Mouse (Mus musculus): Measurements from ENCODE around the gene Cbln4.

The Cbln4 gene

GRCm38 (mm10) chr2:172043235-172043610 is at the start of gene Cbln4:
TSS of gene Cbln4 (minus strand) at chr2:172043466.
- in situ Hi-C loops (cut with MseI, MboI), result no loop called here

- in situ Hi-C loops (cut with MseI, MboI), result no loop called here
Observed at GRCm38 (mm10) chr2:172078596-172078995, 35.3 kb upstream of the Cbln4 start.

- in situ Hi-C loops (cut with MseI, MboI), result no loop called here
Observed at GRCm38 (mm10) chr2:172076295-172076694, 33.0 kb upstream of the Cbln4 start.

DNA sequence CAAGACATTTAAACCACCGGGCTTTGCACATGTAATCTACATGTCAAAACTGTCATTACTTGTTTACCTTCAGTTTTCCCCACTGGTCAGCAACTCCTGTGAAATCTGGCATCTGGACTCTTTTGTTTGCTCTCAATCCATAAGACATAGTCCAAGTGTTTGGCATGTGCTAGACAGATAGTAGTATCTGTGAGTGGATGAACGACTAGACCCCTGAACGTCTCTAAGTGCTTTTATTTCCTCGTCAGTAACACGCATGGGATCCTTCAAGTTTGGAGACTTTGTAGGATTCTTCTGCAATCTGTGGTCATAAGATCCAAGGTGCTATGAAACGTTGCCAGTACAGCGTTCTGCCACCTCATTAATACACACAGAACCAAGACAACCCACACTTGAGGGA is 19.6 kb upstream of the Cbln4 start:
- in situ Hi-C loops (cut with MseI, MboI), result loop anchor here in 1 of 2 experiments (10.0 kb wide), 1 partner anchor 152 kb away; no protein-coding TSS in a partner anchor

DNA sequence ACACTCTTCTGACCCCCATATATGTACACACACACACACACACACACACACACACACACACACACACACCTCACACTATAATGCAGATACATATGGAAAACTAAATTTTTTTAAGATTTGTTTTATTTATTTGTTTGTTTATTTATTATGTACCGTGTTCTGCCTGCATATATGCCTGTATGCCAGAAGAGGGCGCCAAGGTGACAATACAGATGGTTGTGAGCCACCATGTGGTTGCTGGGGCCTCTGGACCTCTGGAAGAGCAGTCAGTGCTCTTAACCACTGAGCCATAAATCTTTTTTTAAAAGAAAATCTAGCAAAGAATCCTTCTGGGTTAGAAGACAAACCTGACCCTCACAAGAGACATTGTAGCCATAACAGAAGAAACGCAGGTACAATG is 16.5 kb upstream of the Cbln4 start:
- in situ Hi-C loops (cut with MseI, MboI), result loop anchor here in 1 of 2 experiments (10.0 kb wide), 1 partner anchor 155 kb away; no protein-coding TSS in a partner anchor

GRCm38 (mm10) chr2:172058936-172059665 is 15.8 kb upstream of the Cbln4 start:
- in situ Hi-C loops (cut with MseI, MboI), result no loop called here

DNA sequence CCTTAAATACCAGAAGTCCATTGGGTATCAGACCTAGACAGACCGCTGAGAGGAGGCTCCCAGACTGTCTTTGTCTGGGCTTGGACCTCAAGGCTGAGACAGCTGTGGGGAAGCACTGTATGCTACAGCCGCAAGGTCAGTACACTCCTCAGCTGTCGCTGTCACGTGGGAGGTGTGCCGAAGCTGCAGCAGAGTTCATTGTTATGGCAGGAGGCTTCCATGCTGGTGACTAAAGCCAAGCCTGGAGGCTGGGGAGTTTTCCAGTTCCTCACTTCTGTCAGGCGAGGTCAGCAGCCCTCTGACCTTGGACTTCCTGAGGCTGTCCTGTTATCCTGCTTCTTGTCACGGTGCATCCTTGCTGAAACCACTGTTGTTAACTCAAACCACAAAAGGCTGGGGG is 2.7 kb upstream of the Cbln4 start:
- in situ Hi-C loops (cut with MseI, MboI), result no loop called here

DNA sequence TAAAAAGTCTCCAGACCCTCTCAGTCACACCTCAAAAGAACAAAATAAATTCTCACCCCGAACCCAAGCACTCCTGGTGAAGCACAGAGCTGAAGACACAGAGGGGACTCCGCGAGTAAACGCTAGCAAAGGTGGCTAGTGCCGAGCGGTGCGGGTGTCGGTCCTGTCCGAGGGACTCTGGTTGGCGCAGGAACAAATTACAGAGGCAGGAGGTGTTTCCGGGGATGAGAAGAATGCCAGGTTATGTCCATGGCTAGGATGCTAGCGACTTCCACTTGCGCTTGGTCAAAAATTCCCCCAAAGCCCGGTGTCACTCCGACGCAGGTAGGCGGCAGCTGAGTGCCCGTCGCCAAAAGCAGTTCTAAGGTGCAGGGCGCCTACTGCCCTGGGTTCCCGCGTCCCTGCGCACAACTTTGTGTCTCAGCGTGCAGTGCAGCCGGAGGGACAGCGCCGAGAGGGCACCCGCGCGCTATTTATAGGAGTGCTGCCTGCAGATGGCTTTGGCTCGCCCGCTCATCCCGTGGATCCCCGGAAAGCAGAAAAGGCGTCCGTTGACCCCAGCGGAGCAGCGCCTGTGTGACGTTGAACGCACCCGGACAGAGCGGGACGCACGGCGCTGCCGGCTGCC is 545 bp downstream of the Cbln4 start:
- in situ Hi-C loops (cut with MseI, MboI), result no loop called here

- in situ Hi-C loops (cut with MseI, MboI), result no loop called here
Observed at GRCm38 (mm10) chr2:172042125-172042524, 1.1 kb downstream of the Cbln4 start.

GRCm38 (mm10) chr2:172040859-172041258 is 2.4 kb downstream of the Cbln4 start:
- in situ Hi-C loops (cut with MseI, MboI), result no loop called here

- in situ Hi-C loops (cut with MseI, MboI), result no loop called here
Observed at GRCm38 (mm10) chr2:172039601-172040000, 3.7 kb downstream of the Cbln4 start.

GRCm38 (mm10) chr2:172034281-172034680 is 9.0 kb downstream of the Cbln4 start:
- in situ Hi-C loops (cut with MseI, MboI), result no loop called here

DNA sequence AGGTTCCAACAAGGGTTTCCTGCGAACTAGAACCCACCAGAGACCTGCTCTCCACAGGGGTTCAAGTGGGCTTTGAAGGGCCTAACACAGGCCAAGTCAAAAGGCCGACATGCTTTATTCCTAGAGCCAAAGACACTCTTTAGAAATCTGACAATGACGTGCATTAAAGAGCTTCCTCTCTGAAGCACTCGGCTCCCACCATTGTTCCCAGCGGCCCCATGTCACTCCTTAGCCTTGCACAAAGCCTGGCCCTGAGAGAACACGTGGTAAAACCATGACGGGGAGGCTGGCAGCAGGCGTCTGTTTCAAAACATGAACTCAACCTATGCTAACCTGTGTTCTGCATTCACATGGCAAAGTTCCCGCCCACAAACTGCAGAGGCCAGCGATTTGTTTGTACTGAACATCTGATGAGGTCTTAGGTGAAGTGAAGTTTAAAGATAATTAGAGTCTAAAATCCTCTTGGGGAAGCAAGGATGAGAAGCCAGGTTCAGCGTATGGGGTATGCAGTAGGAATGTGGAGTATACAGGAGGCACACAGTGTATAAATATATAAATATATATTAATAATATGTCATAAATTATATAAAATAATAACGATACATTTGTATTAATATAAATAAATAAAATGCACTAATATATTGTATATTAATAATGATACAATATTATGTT is 17.7 kb downstream of the Cbln4 start:
- in situ Hi-C loops (cut with MseI, MboI), result no loop called here

DNA sequence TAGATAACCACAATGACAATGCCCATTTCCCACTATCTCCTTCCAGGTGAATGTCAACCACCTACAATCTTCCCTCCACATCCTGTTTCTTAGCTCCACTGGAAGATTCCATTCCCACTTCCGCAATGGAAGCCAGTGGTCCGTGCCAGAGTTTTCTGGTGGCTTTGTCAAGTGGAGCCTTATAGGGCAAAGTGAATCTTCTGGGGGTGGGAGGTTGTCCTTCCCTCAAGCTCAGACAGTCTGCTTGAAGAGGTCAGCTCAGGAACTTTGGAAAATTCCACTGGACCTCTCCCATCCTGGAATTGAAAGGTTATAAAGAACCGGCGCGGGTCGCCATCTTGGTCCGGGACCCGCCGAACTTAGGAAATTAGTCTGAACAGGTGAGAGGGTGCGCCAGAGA is 36.5 kb downstream of the Cbln4 start:
- in situ Hi-C loops (cut with MseI, MboI), result no loop called here

DNA sequence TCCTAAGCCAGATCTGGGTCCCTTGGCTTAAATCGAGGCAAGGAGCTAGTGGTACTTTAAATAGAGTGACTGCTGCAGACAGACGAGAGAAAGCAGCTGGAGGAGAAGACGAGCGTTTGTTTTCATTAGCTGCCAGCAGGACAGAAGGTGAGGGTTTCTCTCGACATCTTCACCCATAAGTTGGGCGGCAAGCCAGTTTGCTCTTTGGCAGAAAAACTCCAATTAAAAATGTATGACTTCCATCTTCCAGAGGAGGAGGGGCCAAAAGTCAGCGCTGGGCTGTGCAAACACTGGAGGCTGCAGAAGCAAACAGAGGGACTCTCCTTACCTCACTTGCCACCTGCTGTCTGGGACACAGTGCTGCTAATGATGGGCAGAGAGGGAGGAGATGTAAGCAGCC is 37.3 kb downstream of the Cbln4 start:
- in situ Hi-C loops (cut with MseI, MboI), result no loop called here

DNA sequence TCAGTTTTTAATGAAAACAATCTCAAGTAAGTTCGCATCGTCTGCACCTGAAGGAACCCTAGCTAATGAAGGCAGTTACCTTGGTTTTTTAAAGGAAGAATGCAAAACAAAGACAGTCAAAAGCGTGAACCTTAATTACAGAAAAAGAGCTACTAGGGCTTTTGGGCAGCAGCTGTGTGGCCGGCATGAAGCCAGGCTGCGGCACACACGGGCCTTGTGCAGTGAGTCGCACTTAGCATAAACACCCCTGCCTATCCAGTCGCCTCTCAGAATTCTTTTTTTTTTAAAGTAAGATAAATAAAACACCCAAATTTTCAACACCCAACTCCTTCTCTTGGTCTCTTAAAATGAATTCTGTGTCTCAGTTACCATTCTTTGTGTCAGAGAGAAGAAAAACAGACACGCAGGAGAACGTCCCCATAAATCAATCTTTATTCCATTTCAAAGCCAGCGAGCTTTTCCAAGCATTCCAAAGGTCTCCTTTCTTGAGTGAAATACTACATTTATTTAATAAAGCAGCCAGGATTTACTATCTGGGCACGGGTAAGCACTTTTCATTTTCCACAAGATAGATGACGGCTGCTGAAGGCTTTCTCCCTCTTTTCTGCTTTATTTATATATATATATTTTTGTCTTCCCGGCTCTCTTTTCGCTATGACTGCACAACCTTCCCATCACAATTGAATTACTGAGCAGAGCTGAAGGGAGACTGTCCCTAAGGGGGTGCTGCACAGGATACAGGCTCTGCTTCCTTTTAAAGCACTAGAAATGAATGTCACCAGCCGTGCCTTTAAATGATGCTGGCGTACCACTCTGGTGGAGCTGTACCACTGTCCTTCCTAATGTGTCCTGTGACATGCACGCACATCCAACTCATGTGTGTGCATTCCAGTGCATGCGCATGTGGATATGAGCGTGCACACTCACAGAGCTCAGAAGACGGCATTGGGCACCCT is 39.0 kb downstream of the Cbln4 start:
- in situ Hi-C loops (cut with MseI, MboI), result no loop called here

- in situ Hi-C loops (cut with MseI, MboI), result no loop called here
Observed at GRCm38 (mm10) chr2:171996979-171997686, 46.1 kb downstream of the Cbln4 start.

- in situ Hi-C loops (cut with MseI, MboI), result no loop called here
Observed at GRCm38 (mm10) chr2:171994861-171995260, 48.4 kb downstream of the Cbln4 start.

DNA sequence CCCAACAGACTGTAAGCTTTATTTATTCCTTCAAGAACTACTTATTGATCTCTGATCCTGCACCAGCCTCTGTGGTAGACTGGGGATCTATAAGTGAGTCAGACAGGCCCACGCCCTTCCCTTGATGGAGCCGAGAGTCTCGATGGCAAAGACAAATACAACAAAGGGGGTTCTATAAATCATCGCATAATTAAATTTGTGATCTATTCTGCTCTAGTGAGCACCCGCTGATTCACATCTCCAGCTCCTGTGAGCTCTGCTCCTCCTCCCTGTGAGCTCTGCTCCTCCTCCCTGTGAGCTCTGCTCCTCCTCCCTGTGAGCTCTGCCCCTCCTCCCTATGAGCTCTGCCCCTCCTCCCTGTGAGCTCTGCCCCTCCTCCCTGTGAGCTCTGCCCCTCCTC is 49.0 kb downstream of the Cbln4 start:
- in situ Hi-C loops (cut with MseI, MboI), result no loop called here

DNA sequence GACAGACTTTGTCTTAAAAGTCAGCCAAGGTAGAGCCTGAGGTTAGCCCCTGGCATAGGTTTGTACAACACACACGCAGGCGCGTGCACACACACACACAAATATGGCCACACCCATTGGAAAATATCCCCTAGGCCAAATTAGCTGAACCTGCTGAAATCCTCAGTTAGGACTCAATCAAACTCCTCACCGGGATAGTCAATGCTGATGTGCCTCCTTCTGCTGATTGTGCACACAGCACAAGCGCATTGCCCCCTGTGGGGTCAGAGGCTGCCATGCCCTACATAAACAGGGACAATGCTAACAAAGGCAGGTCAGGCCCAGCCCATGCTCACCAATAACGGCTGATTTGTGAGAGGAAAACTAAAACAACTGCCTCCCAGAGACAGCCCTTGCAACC is 56.6 kb downstream of the Cbln4 start:
- in situ Hi-C loops (cut with MseI, MboI), result no loop called here

Data from mouse trophoblast stem cell (cell line).